Mouse (Mus musculus) intestine, embryonic 14.5 days (tissue): Measurements from ENCODE around the gene Gpr180. TPM values are rescaled to one million over a fixed set of nuclear protein-coding genes. Genes with fewer than 3 reads are reported as not detected.
"Not testable (repeated sequence)": the region's sequence is repeated elsewhere in the genome, so short reads cannot be mapped to it uniquely, and the experiment has no call there.

Source experiments
- ATAC-seq: fragments of 200-750 bp; cut with Nextera tagmentation; replicated peaks from 2 replicates; pipeline ENCODE4 v1.8.0; 2017; ENCODE audit warnings: low read depth, moderate number of reproducible peaks, moderate TSS enrichment, moderate library complexity; ENCODE audit not compliant: low FRiP score, low TSS enrichment
- DNase-seq: peaks from one replicate; pipeline ENCODE4 v3.0.0-alpha.2; 2018; ENCODE audit warnings: low spot score
- H3K27ac ChIP-seq: fragments of 300-500 bp; sonication (generic); 2 replicates; pipeline ENCODE4 v1.5.1; 2014; ENCODE audit warnings: low read depth, mild to moderate bottlenecking, control low read depth
- H3K27me3 ChIP-seq: fragments of 300-500 bp; sonication (generic); replicated peaks from 2 replicates; pipeline ENCODE4 v1.6.1; 2014; ENCODE audit warnings: low read length, control low read depth; ENCODE audit not compliant: control insufficient read depth, insufficient read depth
- H3K36me3 ChIP-seq: fragments of 300-500 bp; sonication (generic); 2 replicates; pipeline ENCODE4 v1.6.1; 2014; ENCODE audit warnings: low read length, control low read depth; ENCODE audit not compliant: control insufficient read depth, insufficient read depth
- H3K4me1 ChIP-seq: fragments of 300-500 bp; sonication (generic); replicated peaks from 2 replicates; pipeline ENCODE4 v1.6.1; 2014; ENCODE audit warnings: low read length, control low read depth, mixed read lengths; ENCODE audit not compliant: control insufficient read depth, insufficient read depth
- H3K4me2 ChIP-seq: fragments of 300-500 bp; sonication (generic); 2 replicates; pipeline ENCODE4 v1.6.1; 2014; ENCODE audit warnings: low read length
- H3K4me3 ChIP-seq: fragments of 300-500 bp; sonication (generic); 2 replicates; pipeline ENCODE4 v1.5.1; 2014; ENCODE audit warnings: low read depth, low read length, control low read depth, mixed read lengths
- H3K9ac ChIP-seq: fragments of 300-500 bp; sonication (generic); 2 replicates; pipeline ENCODE4 v1.6.1; 2014; ENCODE audit warnings: mild to moderate bottlenecking, low read length
- H3K9me3 ChIP-seq: fragments of 300-500 bp; sonication (generic); 2 replicates; pipeline ENCODE4 v1.6.1; 2016; ENCODE audit warnings: low read length, control low read depth; ENCODE audit not compliant: control insufficient read depth
- WGBS: fragments of 180-500 bp; shearing (Covaris S2); extraction: QIAGEN DNeasy Blood & Tissue Kit; methylation state at CpG from one replicate; pipeline ENCODE4 v1.1.7; 2014; 5-methylcytosine and 5-hydroxymethylcytosine counted together
- polyA plus RNA-seq: library from polyadenylated mRNA; unstranded; fragments of >200 nt; fragmentation: Nextera tagmentation; extraction: Ambion mirVana; gene quantifications from 2 replicates; pipeline ENCODE4 v1.2.1, GENCODE M21; 2014

The Gpr180 gene
- polyA plus RNA-seq: 52.2 and 54.4 TPM in 2 replicates

- H3K4me3 ChIP-seq: peak within 1 kb of the TSS; percentile 79
- peaks cover 10% of the 10 kb centered on the region; the same call in 1 of the 2 replicates for H3K4me1 ChIP-seq
- H3K9me3 ChIP-seq: no peaks in the 10 kb centered on the region
- H3K36me3 ChIP-seq: peaks cover 30% of the 10 kb centered on the region
- WGBS: under 1% methylated on average over 73 of the region's 77 CpGs
- peak; percentile 98 for DNase-seq
- peak; percentile 96 for ATAC-seq
- H3K27ac ChIP-seq: peak within 1 kb of the TSS; percentile 61; the same call in 1 of the 2 replicates
- peak within 1 kb of the TSS; percentile 67 for H3K4me2 ChIP-seq
- peak within 1 kb of the TSS; percentile 81 for H3K9ac ChIP-seq
- H3K27me3 ChIP-seq: no peaks in the 10 kb centered on the region
These were observed at the start of gene Gpr180 for GRCm38 (mm10) chr14:118136744-118137452. Gpr180 (plus strand) TSS chr14:118137158.

GRCm38 (mm10) chr14:118088437-118089207 lies 48.3 kb upstream of the Gpr180 start:
- WGBS: 11% methylated on average over 22 of the region's 22 CpGs
- ATAC-seq: peak; percentile 66
- DNase-seq: no peak

GRCm38 (mm10) chr14:118089215-118089805 lies 47.6 kb upstream of the Gpr180 start:
- Histone ChIP-seq H3K27me3 (no peaks in the 10 kb centered on the region), H3K9me3 (no peaks in the 10 kb centered on the region), H3K4me1 (peaks cover 6% of the 10 kb centered on the region; the same call in 1 of the 2 replicates), H3K9ac (peak overlapping the region; percentile 41), H3K4me3 (peak overlapping the region; percentile 79), H3K27ac (peak overlapping the region; percentile 57), H3K4me2 (peak overlapping the region; percentile 65), H3K36me3 (no peaks in the 10 kb centered on the region)
- under 1% methylated on average over 44 of the region's 44 CpGs for WGBS
- ATAC-seq (peak; percentile 84), DNase-seq (peak; percentile 96)

More at GRCm38 (mm10) chr14:118088437-118089207, 48.3 kb upstream of the Gpr180 start:
- H3K9ac ChIP-seq: peak overlapping the region; percentile 41
- H3K27me3 ChIP-seq: no peaks in the 10 kb centered on the region
- H3K4me2 ChIP-seq: peak overlapping the region; percentile 65
- peak overlapping the region; percentile 57 for H3K27ac ChIP-seq
- H3K9me3 ChIP-seq: no peaks in the 10 kb centered on the region
- no peaks in the 10 kb centered on the region for H3K36me3 ChIP-seq
- peaks cover 6% of the 10 kb centered on the region; the same call in 1 of the 2 replicates for H3K4me1 ChIP-seq
- H3K4me3 ChIP-seq: peak overlapping the region; percentile 79

GRCm38 (mm10) chr14:118089806-118090392 lies 47.1 kb upstream of the Gpr180 start:
- H3K4me3 ChIP-seq: peak overlapping the region; percentile 79
- H3K36me3 ChIP-seq: no peaks in the 10 kb centered on the region
- H3K9ac ChIP-seq: peak overlapping the region; percentile 41
- H3K27ac ChIP-seq: peak overlapping the region; percentile 57
- under 1% methylated on average over 18 of the region's 18 CpGs for WGBS
- peaks cover 6% of the 10 kb centered on the region; the same call in 1 of the 2 replicates for H3K4me1 ChIP-seq
- peak overlapping the region; percentile 65 for H3K4me2 ChIP-seq
- no peaks in the 10 kb centered on the region for H3K9me3 ChIP-seq
- H3K27me3 ChIP-seq: no peaks in the 10 kb centered on the region
- no peak for DNase-seq
- ATAC-seq: peak; percentile 63

GRCm38 (mm10) chr14:118098265-118098664 lies 38.7 kb upstream of the Gpr180 start:
- DNase-seq: no peak
- Histone ChIP-seq H3K4me2 (no peak overlapping the region), H3K36me3 (no peaks in the 10 kb centered on the region), H3K9me3 (no peaks in the 10 kb centered on the region), H3K27ac (no peak overlapping the region), H3K27me3 (no peaks in the 10 kb centered on the region), H3K4me3 (no peak overlapping the region), H3K9ac (no peak overlapping the region), H3K4me1 (no peaks in the 10 kb centered on the region)
- ATAC-seq: no peak
- WGBS: 57% methylated on average over 2 of the region's 2 CpGs

- Histone ChIP-seq H3K27me3 (no peaks in the 10 kb centered on the region), H3K4me2 (no peak overlapping the region), H3K4me3 (no peak overlapping the region), H3K9ac (no peak overlapping the region), H3K4me1 (no peaks in the 10 kb centered on the region), H3K27ac (no peak overlapping the region), H3K9me3 (peaks cover 6% of the 10 kb centered on the region; the same call in 1 of the 2 replicates), H3K36me3 (no peaks in the 10 kb centered on the region)
- ATAC-seq (no peak), DNase-seq (no peak)
- 79% methylated on average over 14 of the region's 14 CpGs for WGBS
These were observed 35.5 kb upstream of the Gpr180 start for GRCm38 (mm10) chr14:118101227-118101990.

- DNase-seq, H3K27me3 ChIP-seq, H3K9me3 ChIP-seq, ATAC-seq, H3K4me2 ChIP-seq, H3K4me3 ChIP-seq, H3K27ac ChIP-seq, H3K4me1 ChIP-seq, H3K9ac ChIP-seq: not testable (repeated sequence)
- 92% methylated on average over 2 of the region's 2 CpGs for WGBS
- H3K36me3 ChIP-seq: peaks cover 14% of the 10 kb centered on the region
These were observed 29.5 kb upstream of the Gpr180 start for GRCm38 (mm10) chr14:118107479-118107878.
